Mouse (Mus musculus) lung, adult 2 months (tissue): ENCODE data around the gene Hacd2.

Experiments used
- CTCF ChIP-seq: fragments of 200-500 bp; IDR thresholded peaks from 2 replicates; pipeline ENCODE4 v1.5.1; 2011; ENCODE audit warnings: mild to moderate bottlenecking, low read length, control low read depth; ENCODE audit not compliant: insufficient read depth
- POLR2A ChIP-seq: fragments of 200-500 bp; IDR thresholded peaks from 2 replicates; pipeline ENCODE4 v1.6.1; 2011; ENCODE audit warnings: low read depth, mild to moderate bottlenecking, control low read depth, low read length, borderline replicate concordance; ENCODE audit errors: extremely low read depth

- TF ChIP-seq CTCF = no peak
- TF ChIP-seq POLR2A = no peak
Measured at GRCm38 (mm10) chr16:34975544-34975943, 46.7 kb upstream of the Hacd2 start.
